Mouse (Mus musculus) erythroblast, embryonic 14.5 days (primary cell): ENCODE data around the gene Lmo1.
A peak's percentile ranks its signal among the peaks of the same experiment; 100 is the strongest.

Source experiments
- GATA1 ChIP-seq: IDR thresholded peaks from 2 replicates; pipeline ENCODE4 v1.6.1; 2012; ENCODE audit warnings: low read length, inconsistent platforms, mixed read lengths
- TAL1 ChIP-seq: IDR thresholded peaks from 3 replicates; pipeline ENCODE4 v1.6.1; 2012; ENCODE audit warnings: low read length, inconsistent platforms, mixed read lengths

- peak; percentile 63 for TF ChIP-seq TAL1
- TF ChIP-seq GATA1 = peak; percentile 53; the same call in 1 of the 2 replicates
Observed at GRCm38 (mm10) chr7:109111000-109111399, 64.0 kb downstream of the Lmo1 start.
